Mouse (Mus musculus): ENCODE results near the gene Tmem184a. TPM values are rescaled to one million over a fixed set of nuclear protein-coding genes. Genes with fewer than 3 reads are reported as not detected.
A peak's percentile ranks its signal among the peaks of the same experiment; 100 is the strongest.

Tmem184a gene
- polyA plus RNA-seq, 1 experiment, result 0.13 TPM

DNA sequence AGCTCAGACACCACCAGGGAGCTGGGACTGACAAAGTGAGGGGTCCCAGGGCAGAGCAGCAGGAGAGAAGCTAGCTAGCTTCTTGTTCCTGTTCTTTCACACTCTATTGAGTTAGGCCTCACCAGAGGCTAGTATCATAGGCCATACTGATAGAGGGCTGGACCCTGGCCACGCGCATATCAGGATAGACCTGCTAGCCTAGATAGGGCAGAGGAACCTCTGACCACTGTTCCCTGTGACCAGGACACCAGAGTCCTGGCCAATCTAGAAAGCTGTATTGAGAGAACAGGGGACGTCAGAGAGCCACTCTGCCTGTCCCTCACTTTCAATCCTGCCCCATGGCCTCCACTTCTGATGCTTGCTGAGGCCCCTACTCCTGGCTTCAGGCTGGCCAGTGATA, 1.7 kb downstream of the Tmem184a start:
- Histone ChIP-seq H3K27me3 (ENCODE audit: control insufficient read depth, insufficient read depth, insufficient read length) (peaks cover 9% of the 10 kb centered on the region), H3ac (ENCODE audit: control insufficient read depth, insufficient read length, low read depth) (no peak overlapping the region), H3K79me2 (ENCODE audit: control insufficient read depth, insufficient read depth) (no peaks in the 10 kb centered on the region), H3K36me3 (ENCODE audit: control insufficient read depth, insufficient read depth) (peaks cover 10% of the 10 kb centered on the region), H3K79me3 (ENCODE audit: low read depth) (no peaks in the 10 kb centered on the region), H3K4me3 (ENCODE audit: insufficient read depth, poor library complexity, severe bottlenecking) (no peak overlapping the region)
- TF ChIP-seq USF1 (IDR thresholded peaks at IDR 0.05; ENCODE audit: low read depth), result no peak
- TF ChIP-seq CEBPB (IDR thresholded peaks at IDR 0.05; ENCODE audit: low read depth), result no peak

DNA sequence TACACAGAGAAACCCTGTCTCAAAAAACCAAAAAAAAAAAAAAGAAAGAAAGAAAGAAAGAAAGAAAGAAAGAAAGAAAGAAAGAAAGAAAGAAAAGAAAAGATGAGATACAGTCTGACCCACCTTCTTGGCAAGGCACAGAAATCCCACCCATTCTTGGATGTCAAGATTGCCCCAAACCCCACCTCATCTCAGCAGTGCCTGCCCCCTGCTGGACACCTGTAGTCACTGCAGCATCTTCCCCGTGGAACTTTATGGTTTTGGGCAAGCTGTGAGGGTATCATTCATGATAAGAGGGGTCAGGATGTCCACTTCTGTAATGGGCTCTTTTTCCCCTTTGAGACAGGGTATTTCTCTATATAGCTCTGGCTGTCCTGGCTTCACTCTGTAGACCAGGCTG, 2.4 kb downstream of the Tmem184a start:
- Histone ChIP-seq H3K27me3 (ENCODE audit: control insufficient read depth, insufficient read depth, insufficient read length) (peaks cover 13% of the 10 kb centered on the region), H3K4me3 (ENCODE audit: insufficient read depth, poor library complexity, severe bottlenecking) (no peak overlapping the region), H3K79me3 (ENCODE audit: low read depth) (no peaks in the 10 kb centered on the region), H3K36me3 (ENCODE audit: control insufficient read depth, insufficient read depth) (peaks cover 2% of the 10 kb centered on the region), H3K79me2 (ENCODE audit: control insufficient read depth, insufficient read depth) (no peaks in the 10 kb centered on the region), H3ac (ENCODE audit: control insufficient read depth, insufficient read length, low read depth) (no peak overlapping the region)
- TF ChIP-seq MYOD1 (IDR thresholded peaks at IDR 0.05; ENCODE audit: control insufficient read depth, insufficient read length, low read depth) (no peak), CTCF (IDR thresholded peaks at IDR 0.05; ENCODE audit: control insufficient read depth, insufficient read depth, insufficient read length) (peak; percentile 45), USF1 (IDR thresholded peaks at IDR 0.05; ENCODE audit: low read depth) (no peak), MYOG (IDR thresholded peaks at IDR 0.05; ENCODE audit: control insufficient read depth, extremely low read depth, insufficient read length) (no peak)

DNA sequence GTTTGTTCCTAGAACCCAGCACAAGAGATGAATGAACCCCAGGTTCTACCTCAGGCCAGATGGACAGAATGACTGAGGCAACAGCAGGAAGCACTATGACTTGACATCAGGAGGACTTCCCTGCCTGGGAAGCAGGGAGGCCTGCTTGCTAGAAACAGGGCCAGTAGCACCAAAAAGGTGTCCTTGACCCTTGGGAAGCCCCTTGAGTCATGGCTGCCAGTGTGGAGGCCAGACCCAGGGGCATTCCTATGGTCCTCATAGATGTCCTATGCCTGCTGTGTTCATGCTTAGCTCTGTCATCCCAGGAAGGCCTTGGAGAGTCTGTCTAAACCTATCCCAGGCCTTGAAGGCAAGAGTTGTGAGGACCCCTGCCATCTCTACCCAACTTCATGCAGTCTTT, 3.3 kb downstream of the Tmem184a start:
- H3K27me3 ChIP-seq (ENCODE audit: control insufficient read depth, insufficient read depth, insufficient read length), result peaks cover 16% of the 10 kb centered on the region

DNA sequence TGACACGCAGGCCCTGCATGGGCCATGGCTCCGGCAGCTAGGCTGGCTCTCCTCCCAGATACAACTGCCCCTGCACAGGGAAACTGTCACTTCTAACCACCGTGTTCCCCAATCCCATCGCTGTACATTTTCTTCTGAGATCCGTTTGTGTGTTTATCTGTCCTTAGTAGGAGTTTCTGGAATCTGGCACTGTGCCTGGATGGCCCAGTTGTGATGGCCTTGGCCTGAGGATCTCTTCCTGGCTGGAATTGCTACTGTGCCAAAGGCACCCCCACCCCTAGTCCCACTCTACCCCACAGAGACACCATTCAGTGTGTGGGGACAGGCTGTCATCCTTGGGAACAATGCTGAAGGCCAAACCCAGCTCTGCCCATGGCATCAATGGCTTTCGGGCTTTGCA, 3.8 kb downstream of the Tmem184a start:
- Histone ChIP-seq H3K79me2 (ENCODE audit: control insufficient read depth, insufficient read depth) (no peaks in the 10 kb centered on the region), H3ac (ENCODE audit: control insufficient read depth, insufficient read length, low read depth) (no peak overlapping the region), H3K79me3 (ENCODE audit: low read depth) (no peaks in the 10 kb centered on the region), H3K27me3 (ENCODE audit: control insufficient read depth, insufficient read depth, insufficient read length) (peaks cover 16% of the 10 kb centered on the region), H3K4me3 (ENCODE audit: insufficient read depth, poor library complexity, severe bottlenecking) (no peak overlapping the region), H3K36me3 (ENCODE audit: control insufficient read depth, insufficient read depth) (no peaks in the 10 kb centered on the region)
- TF ChIP-seq MYOD1 (IDR thresholded peaks at IDR 0.05; ENCODE audit: control insufficient read depth, insufficient read length, low read depth) (no peak), MYOG (IDR thresholded peaks at IDR 0.05; ENCODE audit: control insufficient read depth, extremely low read depth, insufficient read length) (no peak), MAX (IDR thresholded peaks at IDR 0.05) (no peak), FOSL1 (IDR thresholded peaks at IDR 0.05; ENCODE audit: insufficient read depth, low read length, poor library complexity, severe bottlenecking) (no peak), USF1 (IDR thresholded peaks at IDR 0.05; ENCODE audit: low read depth) (no peak)

More for the DNA sequence above, 3.3 kb downstream of the Tmem184a start:
- no peak for TF ChIP-seq MYOG (IDR thresholded peaks at IDR 0.05; ENCODE audit: control insufficient read depth, extremely low read depth, insufficient read length)
- TF ChIP-seq USF1 (IDR thresholded peaks at IDR 0.05; ENCODE audit: low read depth), result no peak
- TF ChIP-seq CTCF (IDR thresholded peaks at IDR 0.05; ENCODE audit: control insufficient read depth, insufficient read depth, insufficient read length), result no peak
- no peak for TF ChIP-seq FOSL1 (IDR thresholded peaks at IDR 0.05; ENCODE audit: insufficient read depth, low read length, poor library complexity, severe bottlenecking)
- TF ChIP-seq MYOD1 (IDR thresholded peaks at IDR 0.05; ENCODE audit: control insufficient read depth, insufficient read length, low read depth), result no peak
- no peak for TF ChIP-seq MAX (IDR thresholded peaks at IDR 0.05)
- TF ChIP-seq CEBPB (IDR thresholded peaks at IDR 0.05; ENCODE audit: low read depth), result no peak
- Histone ChIP-seq H3K36me3 (ENCODE audit: control insufficient read depth, insufficient read depth) (no peaks in the 10 kb centered on the region), H3K79me2 (ENCODE audit: control insufficient read depth, insufficient read depth) (no peaks in the 10 kb centered on the region), H3ac (ENCODE audit: control insufficient read depth, insufficient read length, low read depth) (no peak overlapping the region), H3K4me3 (ENCODE audit: insufficient read depth, poor library complexity, severe bottlenecking) (no peak overlapping the region), H3K79me3 (ENCODE audit: low read depth) (no peaks in the 10 kb centered on the region)

DNA sequence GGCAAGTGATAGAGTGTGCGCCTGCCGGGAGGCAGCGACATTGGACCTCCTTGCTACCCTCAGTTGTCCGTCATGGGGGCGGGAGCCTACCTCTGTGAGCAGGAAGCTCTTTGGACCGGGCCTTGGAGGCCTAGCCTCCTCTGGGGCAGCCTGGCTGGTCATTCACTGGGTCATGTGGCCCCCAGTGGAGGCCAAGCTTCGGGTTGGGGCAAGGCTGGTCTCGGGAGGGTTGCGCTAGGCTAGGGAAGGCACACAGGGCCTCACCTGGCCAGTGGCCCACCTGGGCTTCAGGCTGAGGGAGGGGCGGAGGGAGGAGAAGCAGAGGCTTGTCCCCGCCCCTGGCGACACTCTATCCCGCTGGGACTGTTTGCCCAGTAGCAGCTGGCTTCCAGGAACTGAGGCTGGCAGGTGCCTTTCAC, 5.7 kb downstream of the Tmem184a start:
- Histone ChIP-seq H3K79me3 (ENCODE audit: low read depth) (no peaks in the 10 kb centered on the region), H3K27me3 (ENCODE audit: control insufficient read depth, insufficient read depth, insufficient read length) (peaks cover 16% of the 10 kb centered on the region), H3ac (ENCODE audit: control insufficient read depth, insufficient read length, low read depth) (no peak overlapping the region), H3K4me3 (ENCODE audit: insufficient read depth, poor library complexity, severe bottlenecking) (no peak overlapping the region), H3K36me3 (ENCODE audit: control insufficient read depth, insufficient read depth) (no peaks in the 10 kb centered on the region), H3K79me2 (ENCODE audit: control insufficient read depth, insufficient read depth) (no peaks in the 10 kb centered on the region)
- TF ChIP-seq MAX (IDR thresholded peaks at IDR 0.05) (no peak), FOSL1 (IDR thresholded peaks at IDR 0.05; ENCODE audit: insufficient read depth, low read length, poor library complexity, severe bottlenecking) (no peak), MYOD1 (IDR thresholded peaks at IDR 0.05; ENCODE audit: control insufficient read depth, insufficient read length, low read depth) (no peak), MYOG (IDR thresholded peaks at IDR 0.05; ENCODE audit: control insufficient read depth, extremely low read depth, insufficient read length) (no peak)

DNA sequence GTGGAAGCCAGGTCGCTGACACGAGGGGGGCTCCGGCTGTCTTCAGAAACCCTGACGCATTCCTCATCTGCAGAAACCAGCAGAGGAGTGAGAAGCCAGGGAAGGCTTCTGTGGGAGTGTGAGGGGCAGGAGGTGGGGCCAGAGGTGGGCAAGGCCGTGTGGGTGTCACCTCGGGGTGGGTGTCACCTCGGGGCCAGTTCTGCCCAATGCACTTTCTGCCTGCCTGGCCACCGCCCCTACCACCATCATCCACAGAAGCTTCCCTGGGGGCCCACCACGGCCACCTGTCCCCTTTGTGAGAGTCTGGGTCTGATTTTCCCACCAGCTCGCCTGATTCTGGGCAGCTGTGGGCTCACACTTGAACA, 6.6 kb downstream of the Tmem184a start:
- no peaks in the 10 kb centered on the region for H3K36me3 ChIP-seq (ENCODE audit: control insufficient read depth, insufficient read depth)
- H3K4me3 ChIP-seq (ENCODE audit: insufficient read depth, poor library complexity, severe bottlenecking), result no peak overlapping the region
- TF ChIP-seq CTCF (IDR thresholded peaks at IDR 0.05; ENCODE audit: control insufficient read depth, insufficient read depth, insufficient read length), result no peak
- no peak for TF ChIP-seq CEBPB (IDR thresholded peaks at IDR 0.05; ENCODE audit: low read depth)
- no peak for TF ChIP-seq MAX (IDR thresholded peaks at IDR 0.05)
- TF ChIP-seq MYOD1 (IDR thresholded peaks at IDR 0.05; ENCODE audit: control insufficient read depth, insufficient read length, low read depth), result no peak
- TF ChIP-seq USF1 (IDR thresholded peaks at IDR 0.05; ENCODE audit: low read depth), result no peak
- TF ChIP-seq FOSL1 (IDR thresholded peaks at IDR 0.05; ENCODE audit: insufficient read depth, low read length, poor library complexity, severe bottlenecking), result no peak
- no peak for TF ChIP-seq MYOG (IDR thresholded peaks at IDR 0.05; ENCODE audit: control insufficient read depth, extremely low read depth, insufficient read length)
- H3ac ChIP-seq (ENCODE audit: control insufficient read depth, insufficient read length, low read depth), result no peak overlapping the region
- no peaks in the 10 kb centered on the region for H3K79me2 ChIP-seq (ENCODE audit: control insufficient read depth, insufficient read depth)
- H3K79me3 ChIP-seq (ENCODE audit: low read depth), result no peaks in the 10 kb centered on the region
- peaks cover 16% of the 10 kb centered on the region for H3K27me3 ChIP-seq (ENCODE audit: control insufficient read depth, insufficient read depth, insufficient read length)

Measured in C2C12 (cell line).